Mouse (Mus musculus) myocyte (in vitro differentiated cells): ENCODE measurements around the gene Nup54.

Experiments used
- CEBPB ChIP-seq: IDR thresholded peaks from 2 replicates; pipeline ENCODE4 v1.6.1; 2011; ENCODE audit warnings: mild to moderate bottlenecking, moderate library complexity; ENCODE audit not compliant: poor library complexity, insufficient read depth, severe bottlenecking
- E2F4 ChIP-seq: IDR thresholded peaks from one replicate; pipeline ENCODE4 v1.6.1; 2011; ENCODE audit warnings: mild to moderate bottlenecking, control low read depth, moderate library complexity; ENCODE audit not compliant: insufficient read depth
- MAX ChIP-seq: IDR thresholded peaks from one replicate; pipeline ENCODE4 v1.6.1; 2011; ENCODE audit warnings: low read depth, mild to moderate bottlenecking, control low read depth
- POLR2A ChIP-seq: IDR thresholded peaks from one replicate; pipeline ENCODE4 v1.6.1; 2011; ENCODE audit warnings: low read depth, mild to moderate bottlenecking, control low read depth, moderate library complexity; ENCODE audit not compliant: insufficient read length
- SRF ChIP-seq: IDR thresholded peaks from one replicate; pipeline ENCODE4 v1.6.1; 2011; ENCODE audit warnings: low read depth; ENCODE audit not compliant: control insufficient read depth, insufficient read length
- TCF12 ChIP-seq: IDR thresholded peaks from one replicate; pipeline ENCODE4 v1.6.1; 2011; ENCODE audit warnings: mild to moderate bottlenecking, control low read depth; ENCODE audit not compliant: poor library complexity, insufficient read depth, severe bottlenecking
- USF1 ChIP-seq: IDR thresholded peaks from one replicate; pipeline ENCODE4 v1.6.1; 2011; ENCODE audit warnings: low read depth, mild to moderate bottlenecking, control low read depth, moderate library complexity

DNA sequence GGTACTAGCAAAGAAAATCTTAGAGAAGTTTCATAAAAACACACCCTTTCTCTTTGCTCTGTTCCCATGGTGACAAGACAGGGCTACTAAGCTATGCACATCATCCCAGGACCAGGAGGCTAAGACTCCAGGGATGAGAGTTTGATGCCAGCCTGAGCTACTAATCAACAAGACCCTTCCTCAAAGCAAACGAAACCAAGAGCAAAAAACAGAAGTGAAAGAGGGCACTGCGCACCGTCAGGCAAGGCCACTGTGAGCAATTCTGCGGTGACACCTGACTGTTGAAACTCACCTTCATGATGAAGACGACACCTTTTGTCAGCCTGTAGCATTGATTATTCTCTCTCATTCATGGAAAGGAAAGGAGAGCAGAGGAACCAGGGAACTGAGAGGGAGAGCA lies 17.9 kb upstream of the Nup54 start:
- TF ChIP-seq POLR2A, result no peak
- TF ChIP-seq USF1, result no peak
- no peak for TF ChIP-seq MAX
- TF ChIP-seq CEBPB, result no peak
- no peak for TF ChIP-seq TCF12
- TF ChIP-seq E2F4, result no peak
- TF ChIP-seq SRF, result no peak
